Mouse (Mus musculus) urinary bladder, postnatal 14 days (tissue): ENCODE results near the gene Psen1.

Experiments used
- DNase-seq: peaks from one replicate; pipeline ENCODE4 v3.0.0; 2021; ENCODE audit warnings: low spot score

The Psen1 gene

GRCm38 (mm10) chr12:83780181-83780580 is 92.2 kb downstream of the Psen1 start:
- DNase-seq: no peak

DNA sequence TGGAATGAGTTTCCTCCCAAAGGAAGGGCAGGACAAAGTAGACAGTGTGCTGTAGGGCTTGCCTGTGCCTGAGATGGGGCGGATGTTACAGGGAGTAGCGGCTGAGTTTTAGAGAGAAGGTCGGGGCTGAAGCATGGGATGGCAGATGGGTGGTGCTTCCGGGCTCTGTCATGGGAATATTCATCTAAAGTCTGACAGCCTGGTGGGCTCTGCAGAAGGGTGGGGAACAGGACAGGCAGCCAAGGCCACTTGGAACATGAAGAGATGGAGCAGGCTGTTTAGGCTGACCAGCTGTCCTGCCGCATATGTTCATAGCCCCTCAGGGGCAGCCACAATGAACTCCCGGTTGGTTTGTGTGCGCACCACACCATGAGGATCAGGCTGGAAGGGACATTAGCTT is 93.3 kb downstream of the Psen1 start:
- no peak for DNase-seq

DNA sequence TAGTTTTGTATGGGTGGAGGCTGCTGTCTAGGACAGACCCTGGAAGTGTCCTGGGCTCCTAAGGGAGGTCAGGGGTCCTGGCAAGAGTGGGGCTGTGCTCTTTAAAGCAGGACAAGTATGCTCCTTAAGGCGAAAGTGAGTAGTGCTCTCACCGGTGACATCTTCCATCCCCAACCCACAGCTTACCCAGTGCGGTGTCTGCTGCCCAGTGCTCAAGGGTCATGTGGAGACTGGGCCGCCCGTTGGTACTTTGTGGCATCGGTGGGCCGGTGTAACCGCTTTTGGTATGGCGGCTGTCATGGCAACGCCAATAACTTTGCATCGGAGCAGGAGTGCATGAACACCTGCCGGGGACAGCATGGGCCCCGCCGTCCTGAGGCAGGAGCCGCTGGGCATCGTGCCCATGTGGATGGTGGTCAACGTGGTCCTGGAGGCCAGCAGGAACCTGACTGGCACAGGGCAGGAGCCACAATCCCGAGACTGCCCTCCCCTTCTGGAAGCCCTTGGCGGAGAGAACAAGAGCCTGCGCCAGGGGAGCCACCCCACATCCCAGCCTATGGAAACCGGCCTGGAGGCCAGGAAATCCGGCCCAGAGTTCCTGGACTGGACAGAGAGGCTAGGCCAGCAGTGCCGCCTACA is 93.8 kb downstream of the Psen1 start:
- no peak for DNase-seq

- DNase-seq: no peak
Measured at GRCm38 (mm10) chr12:83782669-83783068, 94.7 kb downstream of the Psen1 start.
